Mouse (Mus musculus): ENCODE results near the gene 1700015G11Rik.

The 1700015G11Rik gene

DNA sequence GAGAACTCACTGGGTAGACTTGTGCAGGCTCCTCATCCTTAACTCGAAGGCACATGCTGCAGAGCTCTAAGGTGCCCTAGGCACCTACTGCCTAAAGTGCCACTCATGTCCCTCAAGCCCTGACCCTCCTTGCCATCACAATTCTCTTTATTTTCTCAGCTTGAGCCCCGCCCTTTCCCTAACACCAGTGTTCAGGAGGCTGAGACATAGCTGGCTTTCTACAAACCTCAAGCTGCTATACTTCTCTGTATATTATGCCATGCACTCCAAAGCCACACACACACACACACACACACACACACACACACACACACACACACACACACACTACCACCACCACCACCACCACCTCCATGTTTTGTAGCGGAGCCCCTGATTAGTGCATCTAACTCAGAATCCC, at the start of gene 1700015G11Rik:
Gene 1700015G11Rik (minus strand): TSS at position 101 of the 400 bp plus-strand sequence.
- DNase-seq (ENCODE audit: low spot score): no peak

DNA sequence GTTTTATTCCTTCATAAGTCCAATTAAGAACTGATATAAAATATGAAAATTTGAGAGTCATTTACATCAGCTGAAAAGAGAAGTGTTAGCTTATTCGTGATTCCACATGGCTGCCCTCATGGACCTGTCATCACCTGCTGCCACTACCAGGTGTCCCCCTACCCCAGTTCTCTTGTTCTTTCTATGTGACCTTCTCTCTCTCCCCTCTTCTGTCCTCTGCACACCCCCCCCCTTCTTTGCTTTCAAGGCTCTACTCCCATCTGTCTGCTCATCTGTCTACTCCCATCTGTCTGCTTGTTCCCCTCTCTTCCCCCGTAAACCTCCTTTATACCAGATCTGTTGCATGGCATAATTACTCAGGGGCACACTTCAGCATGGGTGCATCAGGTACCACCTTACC, 41.4 kb upstream of the 1700015G11Rik start:
- DNase-seq (ENCODE audit: low spot score): no peak

DNA sequence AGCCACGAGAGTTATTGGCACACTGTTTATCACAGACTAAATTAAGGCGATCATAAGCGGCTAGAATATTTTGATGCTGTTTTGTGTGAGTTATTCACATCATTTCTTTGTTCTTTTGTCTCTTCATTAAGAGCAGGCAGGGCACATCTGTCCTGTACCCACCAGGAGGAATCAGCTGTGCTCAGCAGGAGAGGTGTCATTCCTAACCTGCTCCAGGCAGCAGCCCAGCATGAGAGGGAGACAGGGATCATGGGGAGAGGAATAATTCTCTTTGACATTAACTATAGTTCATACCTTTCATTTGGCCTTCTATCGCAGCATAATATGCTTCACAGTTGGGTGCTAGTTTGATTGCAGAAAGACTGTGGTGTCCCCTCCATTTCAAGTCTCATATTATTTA, 40.7 kb upstream of the 1700015G11Rik start:
- no peak for DNase-seq (ENCODE audit: low spot score)

DNA sequence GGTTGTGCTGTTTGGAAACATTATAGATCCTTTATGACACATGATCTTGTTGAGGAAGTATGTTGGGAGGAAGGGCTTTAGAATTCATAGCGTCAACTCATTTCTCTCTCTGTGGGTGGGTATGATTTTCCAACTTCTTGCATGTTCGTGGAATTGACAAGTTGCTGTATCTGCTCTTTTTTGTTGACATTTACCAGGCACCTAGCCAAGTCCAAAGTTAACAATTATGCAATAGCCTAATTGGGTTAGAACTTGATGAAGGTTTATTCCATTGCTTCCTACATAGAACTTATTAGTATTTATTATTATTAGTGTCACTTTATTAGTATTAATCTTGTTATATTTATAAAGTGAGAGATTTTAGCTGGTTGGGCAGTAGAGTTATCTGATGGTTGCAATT, 40.3 kb upstream of the 1700015G11Rik start:
- DNase-seq (ENCODE audit: low spot score): no peak

DNA sequence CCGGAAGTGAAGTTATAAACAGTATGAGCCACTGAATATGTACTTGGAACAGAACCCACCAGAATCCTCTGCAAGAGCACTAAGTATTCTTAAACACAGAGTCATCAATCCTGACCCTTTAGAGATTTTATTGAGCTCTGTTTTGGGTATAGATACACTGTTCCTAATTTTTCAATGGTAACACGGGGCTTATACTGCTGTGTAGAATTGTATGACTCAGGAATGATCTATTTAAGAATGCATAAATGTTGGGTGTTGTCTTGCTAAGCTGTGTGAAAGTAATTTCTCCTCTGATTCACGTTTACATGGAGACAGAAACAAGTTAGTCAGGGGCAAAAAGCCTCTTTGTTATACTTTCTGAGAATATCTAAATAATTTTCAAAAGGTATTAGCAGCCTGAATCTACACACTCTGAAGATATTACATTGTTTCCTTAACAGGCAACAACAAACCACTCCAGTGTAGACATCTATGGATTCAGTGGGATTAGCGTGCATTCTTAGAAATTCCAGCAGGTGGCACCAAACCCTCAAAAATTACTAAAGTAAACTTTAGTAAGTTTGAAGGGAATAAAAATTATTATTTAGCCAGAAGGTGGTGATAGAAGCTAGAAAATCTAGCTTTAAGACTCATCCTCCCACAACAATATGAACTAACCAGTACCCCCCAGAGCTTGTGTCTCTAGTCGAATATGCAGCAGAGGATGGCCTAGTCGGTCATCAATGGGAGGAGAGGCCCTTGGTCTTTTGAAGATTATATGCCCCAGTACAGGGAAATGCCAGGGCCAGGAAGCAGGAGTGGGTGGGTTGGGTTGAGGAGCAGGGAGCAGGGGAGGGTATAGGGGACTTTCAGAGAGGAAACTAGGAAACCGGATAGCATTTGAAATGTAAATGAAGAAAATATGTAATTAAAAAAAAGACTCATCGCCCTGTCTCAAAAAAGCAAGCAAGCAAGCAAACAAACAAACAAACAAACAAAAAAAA, 22.4 kb upstream of the 1700015G11Rik start:
- DNase-seq (ENCODE audit: low spot score): no peak

DNA sequence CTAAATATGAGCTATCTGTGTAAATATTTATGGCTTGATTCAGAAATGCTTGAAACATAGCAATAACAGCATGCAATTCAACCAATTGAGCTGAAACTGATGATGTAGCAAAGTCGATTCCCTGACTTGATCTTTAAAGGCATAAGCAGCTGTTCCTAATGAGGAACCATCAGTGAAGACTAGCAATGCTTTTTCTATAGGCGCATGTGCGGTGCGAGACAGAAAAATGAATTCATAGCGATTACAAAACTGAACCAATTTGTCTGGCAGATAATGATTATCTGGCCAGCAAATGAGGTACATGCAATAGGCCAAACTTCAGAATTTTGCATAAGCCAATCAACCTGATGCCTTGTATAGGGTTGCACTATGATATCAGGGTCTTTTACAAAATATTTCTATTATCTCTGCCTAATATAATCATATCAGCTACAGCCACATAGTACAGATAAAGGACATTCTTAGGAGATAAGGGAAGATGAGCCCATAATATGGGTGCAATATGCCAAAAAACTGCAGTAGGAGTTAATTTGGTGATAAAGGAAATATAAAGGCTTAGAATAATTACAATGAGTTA, 8.6 kb upstream of the 1700015G11Rik start:
- DNase-seq (ENCODE audit: low spot score): no peak

DNA sequence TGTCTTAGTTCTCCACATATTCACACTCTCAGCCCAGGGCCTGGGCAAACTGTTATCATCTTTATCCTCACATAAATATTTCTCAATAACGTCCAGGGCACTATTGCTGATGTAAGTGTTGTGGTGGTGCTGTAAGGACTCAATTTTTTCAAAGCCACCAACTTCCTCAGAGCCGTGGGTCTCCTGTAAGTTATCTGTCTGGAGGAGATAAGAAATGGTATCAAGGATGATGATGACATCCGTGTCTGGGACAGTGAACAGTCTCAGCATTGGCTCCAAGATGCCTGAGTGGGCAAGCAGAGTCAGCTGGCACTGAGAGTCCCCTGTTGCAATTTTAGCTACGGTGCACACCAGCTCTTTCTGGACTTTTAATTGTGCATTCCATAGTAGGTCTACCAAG, 6.5 kb upstream of the 1700015G11Rik start:
- DNase-seq (ENCODE audit: low spot score): no peak

DNA sequence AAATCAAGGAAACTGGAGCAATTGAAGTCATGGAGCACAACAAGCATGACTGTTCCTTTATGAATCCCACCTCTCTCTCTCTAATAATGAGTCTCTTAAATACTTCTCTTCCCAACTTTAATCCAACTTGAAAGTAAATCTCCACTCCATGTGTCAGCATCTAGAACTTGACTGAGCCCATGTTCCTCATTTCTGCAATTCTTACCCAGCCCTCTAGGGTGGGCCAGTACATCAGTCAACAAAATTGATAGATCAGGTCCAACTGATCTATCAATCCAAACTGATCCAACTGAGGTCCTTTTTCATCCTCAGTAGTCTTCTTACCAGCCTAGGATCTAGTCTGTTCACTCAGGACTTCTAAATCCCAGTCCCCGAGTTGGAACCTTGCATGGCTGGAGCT, 348 bp downstream of the 1700015G11Rik start:
- DNase-seq (ENCODE audit: low spot score): no peak

DNA sequence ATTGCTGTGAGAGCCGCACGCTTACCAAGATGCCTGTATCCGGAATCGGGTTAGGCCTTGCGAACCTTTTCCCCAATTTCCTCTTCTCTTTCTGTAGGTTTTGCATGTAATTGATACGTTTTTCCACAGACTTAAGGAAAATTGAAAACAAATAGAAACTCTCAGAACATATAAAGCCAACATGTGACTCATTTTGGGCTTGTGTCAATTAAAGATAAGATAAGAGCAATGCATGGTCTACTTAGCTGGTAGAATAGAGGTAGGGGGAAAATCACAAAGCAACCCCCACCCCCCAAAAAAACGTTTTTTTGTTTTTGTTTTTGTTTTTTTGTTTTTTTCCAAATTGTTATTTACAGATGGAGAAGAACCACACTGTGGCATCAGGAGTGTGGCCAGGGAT, 2.1 kb downstream of the 1700015G11Rik start:
- DNase-seq (ENCODE audit: low spot score): no peak

DNA sequence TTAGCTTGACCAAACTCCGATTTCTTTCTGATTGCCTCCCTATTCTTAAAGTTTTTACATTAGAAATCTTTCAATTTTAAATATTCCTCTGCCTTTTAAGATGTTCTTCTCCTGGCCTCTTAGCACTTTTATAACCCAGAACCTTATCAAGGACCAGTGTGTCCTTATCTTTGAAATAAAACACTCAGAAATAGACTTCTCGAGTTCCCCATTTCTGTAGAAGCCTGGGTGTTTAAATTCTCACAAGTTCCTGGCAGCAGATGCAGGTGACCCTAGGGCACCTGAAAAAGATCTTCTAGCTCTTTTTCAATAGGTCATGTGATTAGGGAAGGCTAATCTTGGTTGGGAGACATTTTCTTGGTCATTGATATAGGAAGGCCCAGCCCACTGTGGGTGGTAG, 8.4 kb downstream of the 1700015G11Rik start:
- no peak for DNase-seq (ENCODE audit: low spot score)

DNA sequence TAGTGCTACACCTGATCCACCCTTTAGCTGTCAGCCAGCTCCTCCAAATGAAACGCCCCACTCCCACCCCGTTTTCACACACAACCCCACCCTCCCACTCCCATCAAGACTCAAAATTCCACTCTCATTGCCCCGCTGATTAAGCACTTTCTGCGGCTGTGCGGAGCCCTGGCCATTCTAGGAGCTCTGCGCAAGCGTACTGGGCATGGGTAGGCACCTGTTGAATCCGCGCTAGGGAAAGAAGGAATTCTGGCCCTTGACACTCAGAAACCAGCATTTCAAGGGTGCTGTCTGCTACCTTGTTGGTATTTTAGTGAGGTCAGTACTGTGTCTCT, 9.3 kb downstream of the 1700015G11Rik start:
- DNase-seq (ENCODE audit: low spot score): no peak

DNA sequence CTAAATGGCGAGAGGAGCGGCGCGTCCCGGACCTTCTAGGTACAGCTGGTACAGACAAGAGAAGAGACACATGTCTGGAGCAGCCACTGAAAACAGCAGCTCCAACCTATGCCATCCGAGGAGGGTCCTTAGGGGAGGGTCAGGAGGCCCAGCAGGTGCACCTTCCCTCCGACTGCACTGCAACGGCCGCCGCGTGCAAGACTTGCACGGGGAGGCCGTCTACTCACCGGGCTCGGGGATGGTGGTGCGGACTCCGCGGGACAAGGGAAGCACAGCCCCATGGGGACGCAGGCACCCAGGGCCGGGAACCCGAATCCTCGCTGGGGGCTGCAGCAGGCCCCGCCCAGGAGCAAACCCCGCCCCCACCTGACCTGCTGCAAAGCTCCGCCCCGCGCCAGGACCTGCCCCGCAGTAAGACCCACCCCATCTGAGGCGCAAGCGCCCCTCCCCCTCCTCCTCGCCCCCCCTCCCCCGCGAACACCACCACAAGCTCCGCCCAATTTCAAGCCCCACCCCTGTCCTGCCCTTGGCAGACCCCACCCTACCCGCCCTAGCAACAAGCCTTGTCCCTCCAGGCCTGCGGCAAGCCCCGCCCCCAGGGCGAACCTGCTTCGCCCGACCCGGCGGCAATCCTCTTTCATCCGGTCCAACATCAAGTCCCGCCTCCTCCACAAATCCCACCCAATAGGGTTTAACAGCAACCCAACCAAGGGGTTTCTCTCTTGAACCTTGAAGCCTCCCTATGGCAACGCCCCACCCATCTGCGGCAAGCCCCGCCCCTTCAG, 9.8 kb downstream of the 1700015G11Rik start, which contains the start of gene Svip:
Gene Svip (minus strand): TSS at position 508 of the 785 bp plus-strand sequence.
- DNase-seq (ENCODE audit: low spot score): peak; percentile 86

DNA sequence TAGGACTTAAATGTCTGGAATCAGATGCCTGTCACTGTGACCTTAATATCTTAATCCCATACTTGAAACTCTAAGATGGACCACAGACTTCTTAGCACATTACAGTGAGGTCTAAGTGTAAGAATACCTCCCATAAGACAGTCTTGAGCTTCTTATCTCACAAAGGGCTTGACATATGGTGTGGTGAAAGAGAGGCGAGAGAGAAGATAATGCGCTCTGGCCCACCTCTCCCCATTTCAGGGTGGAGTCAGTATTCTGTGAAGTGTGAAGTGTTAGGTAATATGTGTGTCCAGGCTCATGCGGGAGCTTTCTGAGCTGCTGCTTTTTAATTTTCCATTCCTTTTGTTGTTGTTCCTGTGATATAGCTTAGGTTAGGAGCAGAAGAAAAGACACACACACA, 24.5 kb downstream of the 1700015G11Rik start:
- no peak for DNase-seq (ENCODE audit: low spot score)

DNA sequence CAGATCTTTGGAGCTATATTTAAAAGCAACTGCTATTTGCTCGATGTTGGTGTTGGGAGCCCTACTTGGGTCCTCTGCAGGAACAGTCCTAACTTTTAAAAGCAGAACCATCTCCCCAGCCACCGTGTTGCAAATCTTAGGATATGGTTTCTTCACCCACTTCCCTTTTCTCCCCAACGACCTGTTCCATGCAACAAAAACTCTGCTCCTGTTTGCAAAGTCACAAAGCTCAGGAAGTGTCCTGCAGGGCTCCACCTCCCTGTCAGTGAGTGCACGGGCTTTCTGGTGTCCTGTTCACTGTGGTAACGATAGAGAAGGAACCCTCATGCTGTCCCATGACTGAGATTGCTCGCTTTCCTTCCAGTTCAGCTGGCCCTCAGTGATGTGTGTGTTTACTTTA, 28.6 kb downstream of the 1700015G11Rik start:
- DNase-seq (ENCODE audit: low spot score): no peak

DNA sequence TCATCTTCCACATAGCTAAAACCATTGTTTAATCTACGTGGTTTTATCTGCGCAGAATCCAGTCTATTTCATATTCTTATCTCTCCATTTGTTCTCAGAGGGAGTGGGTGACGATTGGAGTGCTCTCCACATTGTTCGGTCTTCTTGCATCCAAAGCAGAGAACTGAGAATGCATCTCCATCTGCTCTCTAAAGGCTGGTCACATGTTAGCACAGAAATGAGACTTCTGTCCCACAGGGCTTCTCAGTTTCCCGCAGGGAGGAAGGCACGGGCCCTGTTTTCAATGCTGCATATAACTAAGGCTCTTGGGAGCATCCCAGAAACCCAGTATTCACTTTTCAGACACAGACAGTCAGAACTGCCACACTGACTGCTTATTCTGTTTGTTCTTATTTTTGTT, 29.8 kb downstream of the 1700015G11Rik start:
- DNase-seq (ENCODE audit: low spot score): no peak

DNA sequence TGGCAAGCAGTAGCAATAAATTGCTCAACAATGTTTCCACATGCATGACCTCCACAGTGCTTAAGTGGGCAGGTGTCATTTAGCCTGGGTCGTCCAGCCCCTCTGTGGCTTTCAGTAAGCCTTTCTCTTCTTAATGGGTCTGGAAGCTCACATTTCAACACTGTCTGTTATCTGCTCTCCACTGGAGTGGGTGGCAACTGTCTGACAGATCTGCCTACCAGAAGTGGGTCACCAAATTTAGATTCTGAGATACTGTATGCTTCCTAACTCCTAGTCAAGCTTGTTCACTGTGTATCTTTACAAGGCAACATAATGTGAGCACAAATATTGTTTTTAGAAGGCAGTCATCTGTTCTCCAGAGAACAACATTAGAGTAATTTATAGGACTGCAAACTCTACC, 33.2 kb downstream of the 1700015G11Rik start:
- no peak for DNase-seq (ENCODE audit: low spot score)

DNA sequence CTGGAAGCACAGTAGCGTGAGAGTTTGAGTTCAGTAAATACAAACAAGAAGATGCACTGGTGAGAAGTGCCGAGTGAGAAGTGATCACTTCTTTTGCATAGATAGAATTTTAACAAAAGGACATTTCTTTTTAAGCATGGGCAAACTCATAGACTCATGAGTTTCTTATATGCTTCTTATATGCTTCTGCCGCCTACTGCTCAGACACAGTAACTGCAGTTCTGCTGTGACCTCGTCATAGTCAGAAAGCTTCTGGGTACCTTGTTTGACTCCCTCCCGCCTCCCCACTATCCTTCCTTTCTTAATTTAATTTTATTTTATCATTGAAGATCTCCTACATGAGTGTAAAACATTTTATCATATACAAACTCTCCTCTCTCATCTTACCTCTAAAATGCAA, 36.3 kb downstream of the 1700015G11Rik start:
- DNase-seq (ENCODE audit: low spot score): no peak

DNA sequence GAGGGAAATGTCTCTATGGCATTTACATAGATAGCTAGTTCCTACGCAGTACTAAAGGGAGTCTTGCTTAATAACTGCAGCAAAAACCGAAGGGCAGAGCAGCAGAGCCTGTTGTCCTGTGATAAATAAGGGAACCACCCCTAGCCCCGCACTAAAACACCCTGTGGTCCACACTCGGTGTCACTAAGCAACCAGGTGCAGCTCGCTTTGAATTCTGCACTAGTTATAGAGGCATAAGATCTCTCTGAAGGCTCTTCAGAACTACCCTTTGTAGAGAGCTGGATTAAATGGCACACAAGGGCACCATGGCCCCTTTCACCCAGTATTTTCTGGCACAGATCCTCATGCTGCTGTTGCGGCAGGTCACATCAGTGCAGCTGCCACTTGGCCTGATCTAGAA, 40.3 kb downstream of the 1700015G11Rik start:
- DNase-seq (ENCODE audit: low spot score): no peak

DNA sequence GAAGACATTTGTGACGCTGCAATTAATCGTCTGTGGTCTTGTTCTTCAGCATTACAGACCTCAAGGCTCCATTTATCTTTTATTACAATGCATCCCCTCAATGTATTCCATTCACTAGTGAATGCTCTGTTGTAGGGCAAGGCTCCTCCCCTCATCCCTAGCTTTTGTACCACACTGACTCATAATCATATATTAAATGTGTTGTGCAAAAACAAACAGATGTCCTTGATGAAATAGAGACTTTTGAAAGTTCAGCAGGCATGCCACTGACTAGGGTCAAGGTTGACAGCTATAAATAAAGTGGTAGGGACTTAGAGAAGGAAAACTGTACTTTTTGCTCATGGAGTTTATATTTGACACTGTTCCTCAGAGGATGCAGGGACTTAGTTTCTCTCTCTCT, 42.0 kb downstream of the 1700015G11Rik start:
- no peak for DNase-seq (ENCODE audit: low spot score)

DNA sequence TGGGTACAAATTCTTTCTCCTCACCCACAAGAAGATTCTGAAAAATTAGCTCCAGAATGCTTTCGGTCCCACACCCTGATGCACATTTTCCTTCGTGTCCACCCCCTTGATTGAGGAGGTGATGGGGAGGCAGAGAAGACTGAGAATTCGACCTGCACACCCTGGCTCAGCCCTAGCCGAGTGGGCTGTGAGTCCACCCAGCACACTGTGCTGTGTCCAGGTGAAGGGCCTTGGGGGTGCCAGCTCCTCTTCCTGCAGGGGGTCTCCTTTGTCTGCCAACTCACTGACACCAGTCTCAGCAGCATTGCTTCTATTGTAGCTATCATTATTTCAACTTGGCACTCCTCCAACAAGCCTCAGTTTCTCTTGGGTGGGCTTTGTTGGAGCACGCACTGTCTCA, 42.4 kb downstream of the 1700015G11Rik start:
- DNase-seq (ENCODE audit: low spot score): no peak

DNA sequence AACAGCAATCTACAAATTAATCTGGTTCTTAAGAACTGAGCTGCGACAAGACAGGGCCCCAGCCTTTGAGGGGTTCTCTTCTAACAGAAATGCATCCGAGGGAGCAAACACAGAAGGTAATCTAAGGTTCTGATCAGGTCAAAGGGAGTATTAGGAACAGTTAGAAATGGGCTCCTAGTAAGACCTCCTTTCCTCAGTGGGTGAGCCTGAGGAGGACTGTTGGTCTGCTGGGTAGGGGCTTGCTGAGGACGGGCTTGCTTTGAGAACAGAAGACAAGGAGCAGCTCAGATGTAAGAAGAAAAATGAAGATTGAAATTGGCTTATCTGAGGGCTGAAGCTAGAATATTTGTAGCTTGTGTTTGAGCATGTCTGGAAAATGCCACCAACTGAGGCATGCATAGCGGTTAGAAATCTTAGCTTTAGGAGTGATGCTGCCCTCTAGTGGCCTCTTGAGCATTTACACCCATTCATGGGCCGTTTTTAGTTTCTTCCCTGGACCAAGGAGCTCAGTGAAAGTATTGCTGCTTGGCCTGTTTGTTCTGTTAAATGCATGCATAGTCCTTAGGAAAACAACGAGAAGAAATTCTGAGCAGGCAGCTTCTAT, 43.2 kb downstream of the 1700015G11Rik start:
- DNase-seq (ENCODE audit: low spot score): peak; percentile 8

DNA sequence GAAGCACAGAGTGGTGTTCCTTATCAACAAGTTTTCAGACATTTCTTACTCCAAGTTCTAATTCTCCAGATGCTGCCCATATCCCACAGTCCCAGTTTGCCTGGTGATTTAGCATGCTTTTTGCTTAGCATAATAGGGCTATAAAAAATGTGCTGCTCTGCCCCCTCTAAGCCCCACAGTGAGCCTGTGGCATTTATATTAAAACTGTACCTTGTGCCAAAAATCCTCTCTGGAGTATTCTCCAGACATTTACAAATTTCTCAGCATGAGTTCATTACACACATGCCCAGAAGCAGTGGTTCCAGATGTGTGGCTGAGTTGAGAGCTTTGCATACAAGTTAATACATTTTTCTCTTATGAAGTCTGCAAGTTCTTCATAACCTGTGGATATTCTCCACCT, 46.1 kb downstream of the 1700015G11Rik start:
- no peak for DNase-seq (ENCODE audit: low spot score)
